Mouse (Mus musculus) C2C12 (cell line): ENCODE results near the gene Os9.

Experiments
- CTCF ChIP-seq: IDR thresholded peaks from one replicate; pipeline ENCODE4 v1.5.1; 2011; ENCODE audit not compliant: control insufficient read depth, insufficient read depth, insufficient read length
- FOSL1 ChIP-seq: IDR thresholded peaks from one replicate; pipeline ENCODE4 v1.8.0; 2011; ENCODE audit warnings: mild to moderate bottlenecking, low read length; ENCODE audit not compliant: poor library complexity, insufficient read depth, severe bottlenecking
- MYOG ChIP-seq: IDR thresholded peaks from one replicate; pipeline ENCODE4 v1.6.1; 2011; ENCODE audit not compliant: control insufficient read depth, insufficient read length; ENCODE audit errors: extremely low read depth

- TF ChIP-seq MYOG (no peak), CTCF (no peak), FOSL1 (no peak)
Observed at GRCm38 (mm10) chr10:127118470-127118869, 2.5 kb downstream of the Os9 start.
